Mouse (Mus musculus) thymus, adult 2 months (tissue): Measurements from ENCODE around the gene D430041D05Rik. TPM values are rescaled to one million over a fixed set of nuclear protein-coding genes. Genes with fewer than 3 reads are reported as not detected.

ENCODE experiments used
- DNase-seq: peaks from one replicate; pipeline ENCODE4 v3.0.0; 2021
- H3K27ac ChIP-seq: fragments of 200-500 bp; 2 replicates; pipeline ENCODE4 v1.5.1; 2012; ENCODE audit warnings: low read length, control low read depth; ENCODE audit not compliant: control insufficient read depth, insufficient read depth
- H3K27me3 ChIP-seq: fragments of 200-500 bp; 2 replicates; pipeline ENCODE4 v1.6.1; 2012; ENCODE audit warnings: mild to moderate bottlenecking, low read length, moderate library complexity, mixed read lengths; ENCODE audit not compliant: control insufficient read depth, insufficient read depth
- H3K36me3 ChIP-seq: fragments of 200-500 bp; 2 replicates; pipeline ENCODE4 v1.6.1; 2012; ENCODE audit warnings: mild to moderate bottlenecking, low read length, moderate library complexity; ENCODE audit not compliant: control insufficient read depth, insufficient read depth
- H3K4me1 ChIP-seq: fragments of 200-500 bp; replicated peaks from 2 replicates; pipeline ENCODE4 v1.6.1; 2012; ENCODE audit warnings: low read length; ENCODE audit not compliant: control insufficient read depth, insufficient read depth
- H3K4me3 ChIP-seq: fragments of 200-500 bp; 2 replicates; pipeline ENCODE4 v1.5.1; 2012; ENCODE audit warnings: mild to moderate bottlenecking, low read length, control low read depth, moderate library complexity; ENCODE audit not compliant: control insufficient read depth, insufficient read depth
- CTCF ChIP-seq: fragments of 200-500 bp; IDR thresholded peaks from 2 replicates; pipeline ENCODE4 v1.5.1; 2012; ENCODE audit warnings: mild to moderate bottlenecking, control low read depth, low read length, moderate library complexity, borderline replicate concordance; ENCODE audit not compliant: control insufficient read depth, poor library complexity, insufficient read depth; ENCODE audit errors: extremely low read depth
- POLR2A ChIP-seq: fragments of 200-500 bp; IDR thresholded peaks from 2 replicates; pipeline ENCODE4 v1.6.1; 2012; ENCODE audit warnings: mild to moderate bottlenecking, low read length, control low read depth, moderate library complexity; ENCODE audit not compliant: control insufficient read depth, poor library complexity, insufficient read depth; ENCODE audit errors: extremely low read depth
- WGBS: fragments of 180-500 bp; shearing (Covaris S2); methylation state at CpG from one replicate; pipeline ENCODE4 v1.1.7; 2018; 5-methylcytosine and 5-hydroxymethylcytosine counted together
- polyA plus RNA-seq: library from polyadenylated mRNA; depleted of rRNA; stranded (reverse); fragments of >200 nt; gene quantifications from 2 replicates; pipeline ENCODE4 v1.2.3, GENCODE M21; 2012

The D430041D05Rik gene
- polyA plus RNA-seq, 1 experiment: 3.0 TPM

DNA sequence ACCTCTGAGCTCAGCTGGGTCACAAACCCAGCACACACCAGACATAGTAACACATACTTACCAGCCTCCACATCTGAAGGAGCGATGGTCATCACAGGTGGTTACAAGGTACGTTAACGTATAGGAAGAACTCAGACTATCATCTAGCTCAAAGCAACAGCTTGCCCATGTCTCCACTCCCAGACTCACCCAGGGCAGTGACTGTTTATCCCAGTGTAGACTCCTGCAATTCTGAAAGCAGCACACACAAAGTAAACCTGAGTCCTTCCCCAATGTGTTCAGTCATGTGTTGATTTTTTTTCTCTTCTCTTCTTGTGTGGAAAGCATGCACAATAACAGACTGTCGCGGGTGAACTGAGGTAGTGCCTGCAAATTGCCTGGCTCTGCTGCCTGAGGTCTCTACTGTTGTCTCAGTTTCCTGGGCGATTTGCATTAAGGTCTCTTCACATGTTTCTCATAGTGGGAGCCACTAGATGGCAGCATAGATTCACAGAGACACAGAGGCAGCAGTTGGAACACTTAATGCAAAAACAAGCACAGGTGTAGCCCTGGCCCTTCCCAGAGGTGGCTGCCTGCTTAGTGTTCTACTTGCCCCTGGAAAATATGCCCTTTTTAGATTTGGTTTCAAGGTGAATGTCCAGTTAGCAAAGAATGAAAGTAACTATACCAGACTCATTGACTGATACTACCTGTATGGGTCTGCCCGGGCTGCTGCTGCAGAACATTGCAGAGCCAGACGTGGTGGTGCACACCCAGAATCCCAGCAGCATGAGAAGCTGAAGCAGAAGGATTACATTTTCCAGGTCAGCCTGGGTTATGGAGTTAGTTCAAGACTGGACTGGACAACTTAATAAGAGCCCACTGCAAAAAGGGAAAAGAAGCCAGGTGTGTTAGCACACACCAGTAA lies 276.4 kb downstream of the D430041D05Rik start:
- Histone ChIP-seq H3K4me1 (no peaks in the 10 kb centered on the region), H3K36me3 (no peaks in the 10 kb centered on the region), H3K27ac (no peak overlapping the region), H3K4me3 (no peak overlapping the region), H3K27me3 (no peaks in the 10 kb centered on the region)
- TF ChIP-seq POLR2A: no peak
- no peak for TF ChIP-seq CTCF
- DNase-seq: peak; percentile 68
- WGBS: 55% methylated on average over 8 of the region's 8 CpGs

DNA sequence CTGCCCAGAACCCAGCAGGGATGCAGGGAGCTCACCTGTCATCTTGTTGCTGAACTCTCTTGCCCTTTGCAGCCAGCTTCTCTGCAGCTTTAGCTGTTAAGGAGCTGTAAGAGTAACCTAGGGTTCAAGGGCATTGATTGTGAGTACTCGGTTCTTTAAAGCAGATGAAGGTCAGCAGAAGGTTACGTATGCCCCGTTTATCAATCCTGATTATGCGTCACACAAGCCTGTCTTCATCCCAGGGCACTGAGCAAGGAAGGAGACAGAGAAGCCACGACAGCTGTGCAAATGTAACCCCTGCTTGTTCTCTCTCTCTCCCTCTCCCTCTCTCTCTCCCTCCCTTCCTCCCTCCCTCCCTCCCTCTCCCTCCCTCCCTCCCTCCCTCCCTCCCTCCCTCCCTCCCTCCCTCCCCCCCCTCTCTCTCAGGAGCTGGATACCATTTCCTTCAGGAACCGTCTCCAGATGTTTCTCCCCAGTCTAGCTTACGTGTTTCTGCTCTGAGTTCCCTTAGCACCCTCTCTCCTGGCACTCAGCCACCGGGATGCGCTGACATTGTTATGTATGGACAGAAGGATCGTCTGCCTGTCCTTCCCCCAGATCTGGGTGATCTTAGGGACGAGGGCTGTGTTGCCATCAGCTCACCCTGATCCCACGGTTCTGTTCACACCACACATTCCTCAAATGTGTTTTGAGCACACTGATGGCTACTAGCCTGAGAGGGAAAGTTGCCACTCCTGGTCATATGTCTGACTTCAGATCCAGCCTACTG lies 277.6 kb downstream of the D430041D05Rik start:
- 49% methylated on average over 12 of the region's 12 CpGs for WGBS
- no peak for DNase-seq
- no peaks in the 10 kb centered on the region for H3K27me3 ChIP-seq
- H3K36me3 ChIP-seq: no peaks in the 10 kb centered on the region
- no peak overlapping the region for H3K27ac ChIP-seq
- no peak overlapping the region for H3K4me3 ChIP-seq
- TF ChIP-seq POLR2A (no peak), CTCF (no peak)
- no peaks in the 10 kb centered on the region for H3K4me1 ChIP-seq

DNA sequence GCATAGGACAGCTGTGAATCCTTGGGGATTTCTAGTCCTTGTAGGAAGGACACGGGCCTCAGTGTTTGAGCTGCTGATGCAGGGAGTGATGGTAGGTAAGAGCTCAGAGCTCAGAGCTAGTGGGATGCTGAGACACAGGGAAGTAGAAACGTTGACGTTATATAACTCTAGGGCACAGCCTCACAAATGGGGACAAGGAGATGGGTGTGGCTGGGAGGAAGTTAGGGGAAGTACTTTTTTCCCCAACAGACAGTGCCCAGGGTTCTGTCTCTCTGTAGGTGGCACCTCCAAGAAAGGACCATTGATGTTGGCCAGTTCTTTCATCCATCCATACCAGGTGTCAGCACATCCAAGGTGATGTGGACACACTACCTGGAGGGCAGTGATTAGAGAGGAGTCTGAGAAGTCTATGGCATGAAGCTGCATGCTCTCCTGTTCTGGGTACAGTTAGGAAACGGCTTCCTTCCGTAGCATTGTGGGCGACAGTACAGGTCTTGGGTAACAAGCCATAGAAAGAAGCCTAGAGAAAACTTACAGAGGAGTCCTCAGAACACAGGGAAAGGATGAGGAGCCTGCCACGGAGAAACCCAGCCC lies 278.4 kb downstream of the D430041D05Rik start:
- 58% methylated on average over 7 of the region's 7 CpGs for WGBS
- Histone ChIP-seq H3K4me1 (no peaks in the 10 kb centered on the region), H3K27ac (no peak overlapping the region), H3K36me3 (no peaks in the 10 kb centered on the region), H3K4me3 (no peak overlapping the region), H3K27me3 (no peaks in the 10 kb centered on the region; the same call in 1 of the 2 replicates)
- TF ChIP-seq POLR2A: no peak
- no peak for TF ChIP-seq CTCF
- DNase-seq: no peak

DNA sequence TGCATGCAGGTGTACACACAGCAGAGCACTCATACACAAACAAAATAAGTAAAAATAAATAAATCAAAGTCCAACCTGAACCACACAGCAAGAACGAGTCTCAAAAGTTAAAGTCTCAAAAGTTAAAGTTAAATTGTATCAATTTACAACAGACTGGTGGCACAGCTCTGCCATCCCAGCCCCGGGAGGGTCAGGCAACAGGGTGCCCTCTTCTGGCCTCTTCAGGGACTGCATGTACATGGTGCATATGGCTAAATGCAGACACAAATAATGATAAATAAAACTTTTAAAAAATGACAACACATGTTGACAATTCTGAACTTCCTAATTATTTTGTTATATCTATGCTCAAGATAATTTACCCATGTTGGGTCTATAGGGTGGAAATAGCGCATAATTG lies 279.8 kb downstream of the D430041D05Rik start:
- Histone ChIP-seq H3K27ac (no peak overlapping the region), H3K4me1 (no peaks in the 10 kb centered on the region), H3K4me3 (no peak overlapping the region), H3K36me3 (no peaks in the 10 kb centered on the region), H3K27me3 (no peaks in the 10 kb centered on the region; the same call in 1 of the 2 replicates)
- 64% methylated on average over 3 of the region's 3 CpGs for WGBS
- DNase-seq: peak; percentile 63
- TF ChIP-seq CTCF (peak; percentile 65; the same call in 1 of the 2 replicates), POLR2A (no peak)

GRCm38 (mm10) chr2:104130165-104130564 lies 280.6 kb downstream of the D430041D05Rik start:
- 87% methylated on average over 6 of the region's 6 CpGs for WGBS

More at GRCm38 (mm10) chr2:104130165-104130564, 280.6 kb downstream of the D430041D05Rik start:
- Histone ChIP-seq H3K27ac (no peak overlapping the region), H3K36me3 (no peaks in the 10 kb centered on the region), H3K4me3 (no peak overlapping the region), H3K4me1 (no peaks in the 10 kb centered on the region), H3K27me3 (peaks cover 3% of the 10 kb centered on the region; the same call in 1 of the 2 replicates)
- DNase-seq: no peak
- TF ChIP-seq POLR2A (no peak), CTCF (no peak)
